Mouse (Mus musculus) liver, embryonic 14.5 days (tissue): ENCODE results near the gene Zfand6. TPM values are rescaled to one million over a fixed set of nuclear protein-coding genes. Genes with fewer than 3 reads are reported as not detected.

Experiments used
- ATAC-seq: fragments of 200-750 bp; cut with Nextera tagmentation; 2 replicates; pipeline ENCODE4 v1.8.0; 2017; ENCODE audit warnings: moderate number of reproducible peaks, mild to moderate bottlenecking, moderate library complexity; ENCODE audit not compliant: insufficient read depth
- DNase-seq, 3 experiments: peaks; one replicate each; pipeline ENCODE4 v3.0.0-alpha.2; 2012 to 2013; ENCODE audit warnings: low read depth in 3 of 3, low spot score in 3 of 3
- H3K27ac ChIP-seq: fragments of 300-500 bp; sonication (generic); 2 replicates; pipeline ENCODE4 v1.5.1; 2014; ENCODE audit warnings: moderate library complexity, mild to moderate bottlenecking, control low read depth, inconsistent platforms
- H3K27me3 ChIP-seq: fragments of 300-500 bp; sonication (generic); 2 replicates; pipeline ENCODE4 v1.6.1; 2014; ENCODE audit warnings: mild to moderate bottlenecking, low read length, moderate library complexity; ENCODE audit not compliant: control insufficient read depth, insufficient read depth
- H3K36me3 ChIP-seq: fragments of 300-500 bp; sonication (generic); replicated peaks from 2 replicates; pipeline ENCODE4 v1.6.1; 2014; ENCODE audit warnings: low read depth; ENCODE audit not compliant: control insufficient read depth, insufficient read depth
- H3K4me1 ChIP-seq, 2 experiments: fragments of 200-500 bp in 1 of 2; fragments of 300-500 bp in 1 of 2; sonication (generic) in 1 of 2; replicated peaks; 2 replicates each; pipeline ENCODE4 v1.6.1; 2012 to 2014; ENCODE audit warnings: antibody characterized with exemption in 1 of 2, inconsistent platforms in 1 of 2, low read length in 1 of 2; ENCODE audit not compliant: control insufficient read depth in 2 of 2, insufficient read depth in 2 of 2
- H3K4me2 ChIP-seq: fragments of 300-500 bp; sonication (generic); 2 replicates; pipeline ENCODE4 v1.6.1; 2014; ENCODE audit warnings: low read depth, mild to moderate bottlenecking, control low read depth, moderate library complexity
- H3K4me3 ChIP-seq, 2 experiments: fragments of 200-500 bp in 1 of 2; fragments of 300-500 bp in 1 of 2; sonication (generic) in 1 of 2; 2 replicates each; pipeline ENCODE4 v1.5.1; 2012 to 2014; ENCODE audit warnings: low read depth in 2 of 2, low read length in 2 of 2, mild to moderate bottlenecking in 2 of 2, control low read depth in 1 of 2, inconsistent platforms in 1 of 2, moderate library complexity in 1 of 2; ENCODE audit not compliant: insufficient read depth in 1 of 2
- H3K9ac ChIP-seq: fragments of 300-500 bp; sonication (generic); replicated peaks from 2 replicates; pipeline ENCODE4 v1.6.1; 2014; ENCODE audit warnings: mild to moderate bottlenecking, control low read depth, moderate library complexity
- H3K9me3 ChIP-seq: fragments of 300-500 bp; sonication (generic); 2 replicates; pipeline ENCODE4 v1.6.1; 2016; ENCODE audit warnings: low read length, mixed read lengths; ENCODE audit not compliant: control insufficient read depth
- CTCF ChIP-seq: IDR thresholded peaks from 2 replicates; pipeline ENCODE4 v1.5.1; 2016; ENCODE audit warnings: antibody characterized with exemption, low read depth, control low read depth
- EP300 ChIP-seq: IDR thresholded peaks from 2 replicates; pipeline ENCODE4 v1.6.1; 2016; ENCODE audit warnings: antibody characterized with exemption, low read depth
- WGBS: fragments of 180-500 bp; shearing (Covaris S2); extraction: QIAGEN DNeasy Blood & Tissue Kit; methylation state at CpG from one replicate; pipeline ENCODE4 v1.1.7; 2014; ENCODE audit not compliant: insufficient replicate concordance; 5-methylcytosine and 5-hydroxymethylcytosine counted together
- polyA plus RNA-seq, 2 experiments: library from polyadenylated mRNA; depleted of rRNA in 1 of 2; stranded (reverse) in 1 of 2; unstranded in 1 of 2; fragments of >200 nt; fragmentation: Nextera tagmentation in 1 of 2; extraction: Ambion mirVana in 1 of 2; gene quantifications; 2 replicates each; pipeline versions ENCODE4 v1.2.1 to v1.2.3; 2012 to 2014

The Zfand6 gene
- polyA plus RNA-seq, 2 experiments: 75.5 to 125 TPM

GRCm38 (mm10) chr7:84680092-84680491 lies 9.7 kb downstream of the Zfand6 start:
- Histone ChIP-seq H3K27me3 (no peaks in the 10 kb centered on the region), H3K9me3 (no peaks in the 10 kb centered on the region), H3K4me2 (peak overlapping the region; percentile 67), H3K36me3 (no peaks in the 10 kb centered on the region), H3K4me3 (peak overlapping the region in 1 of 2 experiments; percentile 55; a peak in 2 of 4 replicates), H3K9ac (peak overlapping the region; percentile 41), H3K4me1 (peaks cover 25 to 28% of the 10 kb centered on the region in 2 experiments), H3K27ac (peak overlapping the region; percentile 50)
- DNase-seq (no peak), ATAC-seq (no peak)
- TF ChIP-seq CTCF (no peak), EP300 (no peak)
- 65% methylated on average over 2 of the region's 2 CpGs for WGBS

DNA sequence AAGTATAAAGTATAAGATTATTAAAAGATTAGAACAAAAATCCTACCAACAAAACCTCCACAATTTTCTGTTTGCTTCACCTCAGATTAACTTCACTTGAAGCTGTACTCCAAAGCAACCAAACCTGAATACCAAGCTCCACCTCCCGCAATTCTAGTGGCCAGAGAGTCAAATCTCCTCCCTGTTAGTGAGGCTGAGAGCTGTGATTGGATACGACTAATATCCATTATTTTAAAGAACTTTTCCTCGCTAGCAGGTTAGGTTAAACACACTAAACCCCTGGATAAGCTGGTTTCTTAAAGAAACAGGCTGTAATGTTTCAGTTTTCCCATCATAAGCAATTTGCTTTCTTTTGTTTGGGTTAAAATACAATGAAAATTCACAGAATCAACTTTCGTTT lies 10.5 kb downstream of the Zfand6 start:
- 1% methylated on average over 4 of the region's 4 CpGs for WGBS
- no peak for TF ChIP-seq CTCF
- TF ChIP-seq EP300: no peak
- no peak overlapping the region for H3K27ac ChIP-seq
- no peaks in the 10 kb centered on the region for H3K9me3 ChIP-seq
- no peaks in the 10 kb centered on the region for H3K36me3 ChIP-seq
- peak overlapping the region; percentile 41; the same call in 1 of the 2 replicates for H3K9ac ChIP-seq
- H3K4me1 ChIP-seq: peaks cover 20 to 23% of the 10 kb centered on the region in 2 experiments
- H3K4me3 ChIP-seq: peak overlapping the region; percentile 37 to 55; a peak in 3 of 4 replicates
- peak overlapping the region; percentile 67 for H3K4me2 ChIP-seq
- ATAC-seq: peak; percentile 90
- DNase-seq: peak; percentile 76 to 90 (median 82)
- H3K27me3 ChIP-seq: no peaks in the 10 kb centered on the region

DNA sequence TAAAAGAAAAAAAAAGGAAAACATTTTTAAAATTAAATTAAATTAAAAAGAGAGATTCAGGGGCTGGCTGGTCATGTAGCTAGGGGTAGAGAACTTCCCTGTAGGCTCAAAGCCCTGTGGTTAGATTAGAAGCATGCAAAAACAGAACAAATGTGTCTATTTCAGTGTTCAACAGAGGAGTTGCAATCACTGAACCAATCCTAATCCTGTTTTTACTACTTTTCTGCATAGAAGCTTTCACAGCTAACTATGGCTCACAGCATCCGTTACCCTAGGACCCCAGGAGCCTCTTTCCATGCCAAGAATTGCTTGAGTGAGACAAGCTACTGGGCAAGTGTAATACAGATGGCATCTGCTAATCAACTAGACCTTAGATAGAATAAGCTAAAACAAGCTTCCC lies 16.7 kb downstream of the Zfand6 start:
- Histone ChIP-seq H3K4me3 (no peak overlapping the region), H3K4me2 (no peak overlapping the region), H3K27me3 (no peaks in the 10 kb centered on the region), H3K36me3 (no peaks in the 10 kb centered on the region), H3K9ac (no peak overlapping the region), H3K9me3 (no peaks in the 10 kb centered on the region), H3K4me1 (no peaks in the 10 kb centered on the region; a peak in 2 of 4 replicates), H3K27ac (no peak overlapping the region)
- ATAC-seq: no peak
- 80% methylated on average over 1 of the region's 1 CpGs for WGBS
- DNase-seq: no peak
- TF ChIP-seq CTCF (no peak), EP300 (no peak)

GRCm38 (mm10) chr7:84669554-84670152 lies 20.1 kb downstream of the Zfand6 start:
- H3K4me2 ChIP-seq: no peak overlapping the region
- DNase-seq: no peak
- no peak overlapping the region for H3K9ac ChIP-seq
- TF ChIP-seq EP300: no peak
- TF ChIP-seq CTCF: no peak
- peaks cover 0 to 2% of the 10 kb centered on the region in 2 experiments; a peak in 2 of 4 replicates for H3K4me1 ChIP-seq
- no peaks in the 10 kb centered on the region for H3K36me3 ChIP-seq
- WGBS: 75% methylated on average over 1 of the region's 1 CpGs
- H3K4me3 ChIP-seq: no peak overlapping the region
- H3K9me3 ChIP-seq: no peaks in the 10 kb centered on the region
- no peak for ATAC-seq
- H3K27me3 ChIP-seq: no peaks in the 10 kb centered on the region
- no peak overlapping the region for H3K27ac ChIP-seq

DNA sequence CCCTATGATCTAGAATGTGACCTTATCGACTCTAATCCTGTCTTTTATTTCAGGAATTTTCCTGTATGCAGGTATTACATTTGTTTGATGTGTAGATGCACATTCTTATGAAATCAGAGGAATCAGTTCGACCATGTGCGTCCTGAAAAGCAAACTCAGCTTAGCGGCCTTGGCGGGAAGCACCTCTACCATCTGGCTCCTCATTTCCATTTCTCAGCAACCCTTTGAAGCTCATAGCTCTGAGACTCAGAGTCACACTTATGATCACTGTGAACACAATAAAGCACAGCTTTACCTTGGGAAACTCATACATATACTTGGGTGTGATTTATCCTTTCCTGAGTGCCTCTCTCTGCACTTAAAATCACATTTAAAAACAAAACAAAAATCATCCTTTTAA lies 21.8 kb downstream of the Zfand6 start:
- Histone ChIP-seq H3K4me1 (peaks cover 0 to 2% of the 10 kb centered on the region in 2 experiments; a peak in 2 of 4 replicates), H3K27me3 (no peaks in the 10 kb centered on the region)
- WGBS: 90% methylated on average over 5 of the region's 5 CpGs

More for the DNA sequence above, 21.8 kb downstream of the Zfand6 start:
- H3K9ac ChIP-seq: no peak overlapping the region
- TF ChIP-seq CTCF (no peak), EP300 (no peak)
- DNase-seq (no peak), ATAC-seq (no peak)
- no peak overlapping the region for H3K4me3 ChIP-seq
- no peak overlapping the region for H3K27ac ChIP-seq
- H3K9me3 ChIP-seq: no peaks in the 10 kb centered on the region
- no peak overlapping the region for H3K4me2 ChIP-seq
- no peaks in the 10 kb centered on the region for H3K36me3 ChIP-seq
